Mouse (Mus musculus) ES-E14 (cell line): ENCODE measurements around the gene Nsun6.

Source experiments
- HCFC1 ChIP-seq: IDR thresholded peaks from 2 replicates; pipeline ENCODE4 v1.6.1; 2012; ENCODE audit warnings: low read length, inconsistent platforms, borderline replicate concordance; ENCODE audit not compliant: insufficient read depth
- MAFK ChIP-seq: IDR thresholded peaks from 2 replicates; pipeline ENCODE4 v1.6.1; 2014; ENCODE audit warnings: mild to moderate bottlenecking, low read depth, low read length, inconsistent platforms; ENCODE audit not compliant: insufficient read depth
- ZC3H11A ChIP-seq: IDR thresholded peaks from 2 replicates; pipeline ENCODE4 v1.6.1; 2012; ENCODE audit warnings: low read depth, mild to moderate bottlenecking, inconsistent platforms, low read length, borderline replicate concordance
- ZNF384 ChIP-seq: IDR thresholded peaks from 2 replicates; pipeline ENCODE4 v1.6.1; 2012; ENCODE audit warnings: low read depth, low read length, inconsistent platforms

GRCm38 (mm10) chr2:15038705-15039104, 16.2 kb downstream of the Nsun6 start:
- TF ChIP-seq ZC3H11A: no peak
- TF ChIP-seq MAFK: no peak
- no peak for TF ChIP-seq ZNF384
- no peak for TF ChIP-seq HCFC1
